Comparison of ENCODE assay signal across 8 mouse cellular contexts in the genomic region with DNA sequence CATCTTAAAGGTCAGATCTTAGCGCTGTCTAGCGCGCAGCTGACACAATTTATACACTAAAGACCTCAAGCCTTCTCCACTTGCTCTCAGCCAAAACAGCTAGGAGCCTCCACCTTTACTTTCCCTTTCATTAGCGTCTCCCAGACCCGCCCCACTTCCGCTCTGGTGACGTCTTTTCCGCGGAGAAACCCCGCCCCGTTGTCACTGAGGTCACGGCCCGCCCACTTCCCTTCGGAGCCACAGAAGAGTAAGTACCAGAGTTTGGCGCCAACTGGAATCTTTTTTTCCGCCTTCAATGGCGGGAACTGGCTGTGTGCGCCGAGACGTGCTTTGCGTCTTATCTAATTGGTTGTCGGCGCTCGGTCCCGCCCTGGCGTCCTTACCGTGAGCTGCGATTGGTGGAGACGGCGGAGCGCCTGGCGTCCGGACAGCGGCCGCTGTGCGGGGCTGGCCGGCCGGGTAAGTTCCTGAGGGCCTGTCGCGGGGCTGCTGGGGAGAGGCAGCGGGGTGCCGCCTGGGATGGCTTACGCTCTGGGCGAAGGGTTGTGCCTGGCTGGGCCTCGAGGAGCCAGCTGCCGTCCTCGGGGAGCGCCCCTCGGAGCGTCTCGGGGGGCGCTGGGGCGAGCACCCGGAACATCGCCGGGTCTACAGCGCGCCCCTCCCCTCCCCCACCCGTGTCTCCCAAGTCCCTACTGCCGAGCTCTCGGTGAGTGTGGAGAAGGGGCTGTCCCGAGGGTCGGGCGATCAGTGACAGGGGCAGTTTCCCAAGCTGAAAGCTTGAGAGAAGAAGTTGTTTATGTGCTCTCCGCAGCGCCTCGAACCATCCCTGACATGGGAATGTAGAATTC. TPM values are rescaled to one million over a fixed set of nuclear protein-coding genes. Genes with fewer than 3 reads are reported as not detected.
DNase-seq lines count a peak whose midpoint lies in the region; ATAC-seq and TF ChIP-seq lines count a peak whose summit lies in the region.

A gene (plus strand): TSS at position 418 of the 848 bp plus-strand sequence.

- H3K9ac ChIP-seq in hindbrain, postnatal 0 days (replicated peaks; ENCODE audit: low read length) = peak within 1 kb of the TSS; percentile 51

- H3K4me1 ChIP-seq in hindbrain, postnatal 0 days (ENCODE audit: insufficient read depth, low read length) = 0 out of 2 replicates have a peak, but pooled peaks cover 4% of the 10 kb centered on the region

- no peak for TF ChIP-seq CTCF in gastrocnemius, adult 2 months (IDR thresholded peaks at IDR 0.05)
- TF ChIP-seq CTCF in hindbrain, postnatal 0 days (IDR thresholded peaks at IDR 0.05; ENCODE audit: low read depth) = no peak
- TF ChIP-seq CTCF in left cerebral cortex, adult 2 months (IDR thresholded peaks at IDR 0.05) = no peak

- H3K27ac ChIP-seq in gastrocnemius, adult 2 months = peak within 1 kb of the TSS; percentile 91
- peak within 1 kb of the TSS; percentile 80 for H3K27ac ChIP-seq in hindbrain, postnatal 0 days
- peak within 1 kb of the TSS; percentile 92 for H3K27ac ChIP-seq in left cerebral cortex, adult 2 months

- under 1% methylated on average over 64 of the region's 67 CpGs for WGBS in hindbrain, postnatal 0 days

- peak; percentile 100 for DNase-seq in ZHBTc4 (ENCODE audit: low read depth, low spot score)
- peak; percentile 98 for DNase-seq in gastrocnemius, adult 2 months
- DNase-seq in hindbrain, postnatal 0 days (ENCODE audit: low spot score) = peak; percentile 99
- peak; percentile 96 to 99 for DNase-seq in left cerebral cortex, adult 2 months (ENCODE audit: extremely low spot score in 1 of 2, low spot score in 2 of 2)
- DNase-seq in right cerebral cortex, adult 2 months (ENCODE audit: low spot score in 2 of 2) = peak; percentile 99 to 100
- DNase-seq in urinary bladder, postnatal 14 days (ENCODE audit: low spot score) = peak; percentile 99

- H3K4me2 ChIP-seq in hindbrain, postnatal 0 days (ENCODE audit: low read depth, low read length) = peak within 1 kb of the TSS; percentile 75

- H3K9me3 ChIP-seq in hindbrain, postnatal 0 days (ENCODE audit: low read length) = no peaks in the 10 kb centered on the region

- H3K27me3 ChIP-seq in hindbrain, postnatal 0 days (ENCODE audit: insufficient read depth, low read length) = no peaks in the 10 kb centered on the region

- peak; percentile 99 for ATAC-seq in common myeloid progenitor, adult 5-6 weeks (replicated peaks; ENCODE audit: low read depth, poor library complexity, severe bottlenecking)
- peak; percentile 99 for ATAC-seq in hindbrain, postnatal 0 days
- ATAC-seq in megakaryocyte, adult 5-6 weeks (ENCODE audit: poor library complexity, severe bottlenecking) = peak; percentile 98

- no peaks in the 10 kb centered on the region for H3K36me3 ChIP-seq in hindbrain, postnatal 0 days (ENCODE audit: insufficient read depth, low read length)

- peak within 1 kb of the TSS; percentile 92 for H3K4me3 ChIP-seq in gastrocnemius, adult 2 months
- peak within 1 kb of the TSS; percentile 58 for H3K4me3 ChIP-seq in hindbrain, postnatal 0 days (ENCODE audit: low read length)
- H3K4me3 ChIP-seq in left cerebral cortex, adult 2 months = peak within 1 kb of the TSS; percentile 95

- intact Hi-C loops in gastrocnemius, adult 2 months (cut with DNase I) = loop anchor here (5.0 to 10.0 kb wide), 3 partner anchors 42 to 700 kb away; a partner anchor contains a TSS
- intact Hi-C loops in left cerebral cortex, adult 2 months (cut with DNase I) = no loop called here

RNA-seq across cellular contexts. Expression of the gene that starts here (rescaled TPM):
- 65.9 and 70.4 TPM in 2 replicates for total RNA-seq in common myeloid progenitor, adult 5-6 weeks (2017)
- 1 to 10 TPM; 4.3 to 5.0 TPM for total RNA-seq in gastrocnemius, adult 2 months (2021)
- total RNA-seq in hindbrain, postnatal 0 days (2014; rRNA removed) = 35.6 and 95.4 TPM in 2 replicates
- polyA plus RNA-seq in hindbrain, postnatal 0 days (2015; fragmentation: Nextera tagmentation; extraction: Ambion mirVana) = 31.1 and 32.2 TPM in 2 replicates
- 10 to 100 TPM in 1 of 2 experiments, 1 to 10 TPM in 1; 9.0 to 10.8 TPM for total RNA-seq in left cerebral cortex, adult 2 months (2021)
- 30.0 and 33.3 TPM in 2 replicates for total RNA-seq in megakaryocyte, adult 5-6 weeks (2015)
- total RNA-seq in megakaryocyte, adult 5-6 weeks (2017) = 36.5 and 46.9 TPM in 2 replicates

Comparison
In these comparisons a context has a peak if more than half of its experiments do, and no peak if none do; other contexts are left out.
1. Peak in every context shown above with its lines: DNase-seq, ATAC-seq, H3K4me3 ChIP-seq and H3K27ac ChIP-seq.